9 mouse cellular contexts compared by ENCODE assay signal in the genomic region with DNA sequence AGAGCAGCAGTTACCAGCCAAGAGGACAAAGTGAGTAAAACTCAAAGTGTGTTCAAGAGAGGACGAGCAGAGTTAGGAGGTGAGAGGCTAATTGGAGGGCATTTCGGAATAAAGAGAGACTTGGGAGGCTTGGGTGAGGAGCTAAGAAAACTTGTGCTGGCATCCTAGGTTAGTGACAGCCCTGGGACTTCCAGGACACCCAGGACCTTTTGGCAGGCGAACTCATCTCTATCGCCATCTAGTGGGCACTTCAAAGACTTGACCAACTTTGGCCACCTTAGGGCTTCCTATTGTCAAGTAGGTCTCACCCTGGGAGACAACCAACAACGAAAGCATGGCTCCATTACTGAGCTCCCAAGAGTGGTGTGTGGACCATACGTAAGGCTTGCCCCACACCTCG. TPM values are rescaled to one million over a fixed set of nuclear protein-coding genes. Genes with fewer than 3 reads are reported as not detected.
DNase-seq lines count a peak whose midpoint lies in the region; ATAC-seq and TF ChIP-seq lines count a peak whose summit lies in the region.
"Had no signal": no experiment of that assay in that cellular context is flagged by ENCODE, and none has a peak within 500 bp of the region (broad histone marks: within the 10 kb centered on the region; RNA-seq: fewer than 3 reads in every experiment).

No protein-coding gene starts in this region.

- CTCF ChIA-PET in Patski (lab: Charles Lee), result interaction anchor here (0.8 to 2.5 kb wide), 7 partner anchors 10 to 194 kb away, joined by 3 to 11 read pairs (median 3); no protein-coding TSS in a partner anchor

- no peak overlapping the region for H3ac ChIP-seq in myocyte (ENCODE audit: control insufficient read depth, insufficient read length)

- peak; percentile 62 for DNase-seq in heart, postnatal 0 days (ENCODE audit: low spot score)
- DNase-seq in heart, embryonic 10.5 days (ENCODE audit: low spot score), result no peak
- DNase-seq in 416B (ENCODE audit: low read depth) (peak; percentile 74), Patski (ENCODE audit: low read depth, low spot score) (no peak)
- peak; percentile 38 to 42 for DNase-seq in kidney, adult 8-10 months

- H3K4me2 ChIP-seq in heart, postnatal 0 days (ENCODE audit: low read depth, low read length), result no peak overlapping the region
- H3K4me2 ChIP-seq in myocyte (ENCODE audit: low read depth), result peak overlapping the region; percentile 70

- no peaks in the 10 kb centered on the region for H3K9me3 ChIP-seq in heart, postnatal 0 days (replicated peaks; ENCODE audit: control insufficient read depth, low read length)
- no peaks in the 10 kb centered on the region for H3K9me3 ChIP-seq in heart, embryonic 10.5 days

- in situ Hi-C loops in Patski (cut with MboI; ENCODE audit: low pct_unique_long_range_greater_than_20kb), result no loop called here

- TF ChIP-seq EP300 in heart, postnatal 0 days (IDR thresholded peaks at IDR 0.05; ENCODE audit: low read depth), result no peak

- H3K79me2 ChIP-seq in myocyte (ENCODE audit: control insufficient read depth, insufficient read depth), result no peaks in the 10 kb centered on the region

- TF ChIP-seq CTCF in heart, postnatal 0 days (IDR thresholded peaks at IDR 0.05; ENCODE audit: low read depth), result peak; percentile 67
- peak; percentile 76 for TF ChIP-seq CTCF in Patski (IDR thresholded peaks at IDR 0.05)
- TF ChIP-seq CTCF in cortical plate, adult 2 months (IDR thresholded peaks at IDR 0.05; ENCODE audit: extremely low read depth, insufficient read depth, low read length), result peak; percentile 56

- H3K27me3 ChIP-seq in heart, postnatal 0 days (ENCODE audit: control insufficient read depth, insufficient read depth, low read length), result peaks cover 37% of the 10 kb centered on the region
- peaks cover 50% of the 10 kb centered on the region for H3K27me3 ChIP-seq in heart, embryonic 10.5 days (ENCODE audit: insufficient read depth, poor library complexity, severe bottlenecking)
- H3K27me3 ChIP-seq in Patski (peaks cover 46% of the 10 kb centered on the region), myocyte (ENCODE audit: control insufficient read depth, insufficient read depth, insufficient read length) (no peaks in the 10 kb centered on the region)

- H3K36me3 ChIP-seq in heart, postnatal 0 days (replicated peaks; ENCODE audit: control insufficient read depth, insufficient read depth, low read length), result no peaks in the 10 kb centered on the region
- H3K36me3 ChIP-seq in heart, embryonic 10.5 days, result no peaks in the 10 kb centered on the region
- H3K36me3 ChIP-seq in myocyte (ENCODE audit: control insufficient read depth, insufficient read depth), result no peaks in the 10 kb centered on the region

- no peak overlapping the region for H3K4me3 ChIP-seq in heart, postnatal 0 days (ENCODE audit: low read depth, low read length)
- H3K4me3 ChIP-seq in heart, embryonic 10.5 days, result no peak overlapping the region
- no peak overlapping the region for H3K4me3 ChIP-seq in cortical plate, adult 2 months (ENCODE audit: insufficient read depth, low read length)
- no peak overlapping the region for H3K4me3 ChIP-seq in myocyte

- H3K27ac ChIP-seq in heart, postnatal 0 days (ENCODE audit: low read depth), result no peak overlapping the region
- no peak overlapping the region for H3K27ac ChIP-seq in heart, embryonic 10.5 days
- no peak overlapping the region for H3K27ac ChIP-seq in cortical plate, adult 2 months (ENCODE audit: insufficient read depth, low read length)
- H3K27ac ChIP-seq: macrophage had no signal

- POLR2A ChIA-PET in Patski (lab: Charles Lee), result no interaction called here

- TF ChIP-seq POLR2A in cortical plate, adult 2 months (IDR thresholded peaks at IDR 0.05; ENCODE audit: extremely low read depth, insufficient read depth, low read length), result no peak
- no peak for TF ChIP-seq POLR2A in myocyte (IDR thresholded peaks at IDR 0.05; ENCODE audit: insufficient read length, low read depth)

- no peak overlapping the region for H3K9ac ChIP-seq in heart, postnatal 0 days (replicated peaks; ENCODE audit: low read depth, low read length)

- WGBS in heart, postnatal 0 days, result 38% methylated on average over 7 of the region's 7 CpGs
- 19% methylated on average over 7 of the region's 7 CpGs for WGBS in heart, embryonic 10.5 days

- H3K4me1 ChIP-seq in heart, postnatal 0 days (ENCODE audit: control insufficient read depth, insufficient read depth), result peaks cover 16% of the 10 kb centered on the region
- peaks cover 41% of the 10 kb centered on the region for H3K4me1 ChIP-seq in heart, embryonic 10.5 days
- H3K4me1 ChIP-seq in cortical plate, adult 2 months (ENCODE audit: control insufficient read depth, insufficient read depth, low read length), result 0 out of 2 replicates have a peak, but pooled peaks cover 2% of the 10 kb centered on the region

- ATAC-seq in heart, postnatal 0 days (ENCODE audit: insufficient read depth, low read depth), result 0 out of 2 replicates have a peak, but pooled peaks have one; percentile 12
- peak; percentile 27 for ATAC-seq in Patski
- no peak for ATAC-seq in monocyte, adult 5-6 weeks (replicated peaks; ENCODE audit: insufficient number of reproducible peaks, low FRiP score, low TSS enrichment, poor library complexity, severe bottlenecking)

TF ChIP-seq in myocyte, 11 proteins besides CTCF, POLR2A, EP300 and RAD21:
- TF ChIP-seq CEBPB (IDR thresholded peaks at IDR 0.05; ENCODE audit: insufficient read depth, poor library complexity, severe bottlenecking) (no peak), TCF3 (IDR thresholded peaks at IDR 0.05; ENCODE audit: insufficient read length, low read depth) (no peak), E2F4 (IDR thresholded peaks at IDR 0.05; ENCODE audit: insufficient read depth) (no peak), REST (IDR thresholded peaks at IDR 0.05; ENCODE audit: insufficient read depth, insufficient read length) (no peak)

RNA-seq across cellular contexts. Expression of a gene that starts 28.8 kb away (rescaled TPM):
- total RNA-seq in heart, postnatal 0 days (2014; rRNA removed; ENCODE audit: low replicate concordance), result 0.70 and 1.3 TPM in 2 replicates
- 0.14 and 0.40 TPM in 2 replicates for polyA plus RNA-seq in heart, postnatal 0 days (2015; fragmentation: Nextera tagmentation; extraction: Ambion mirVana)
- 0.30 and 0.63 TPM in 2 replicates for polyA plus RNA-seq in heart, embryonic 10.5 days (2016; fragmentation: Nextera tagmentation; extraction: Ambion mirVana)
- polyA plus RNA-seq in Patski (2021), result not detected
- polyA plus RNA-seq in cortical plate, adult 2 months (2012; rRNA removed), result 26.7 and 27.4 TPM in 2 replicates
- 0.29 TPM for polyA plus RNA-seq in myocyte (2012; fragmentation: generic; extraction: Trizol)
- total RNA-seq in monocyte, adult 5-6 weeks (2017), result 0.29 to 0.78 TPM (median 0.32 TPM) in 3 replicates

RNA-seq across cellular contexts. Expression of a gene that starts 29.4 kb away (rescaled TPM):
- total RNA-seq in heart, postnatal 0 days (2014; rRNA removed; ENCODE audit: low replicate concordance), result not detected in 2 replicates
- not detected in 2 replicates for polyA plus RNA-seq in heart, postnatal 0 days (2015; fragmentation: Nextera tagmentation; extraction: Ambion mirVana)
- not detected in 2 replicates for polyA plus RNA-seq in heart, embryonic 10.5 days (2016; fragmentation: Nextera tagmentation; extraction: Ambion mirVana)
- not detected for polyA plus RNA-seq in Patski (2021)
- 1.6 and 1.7 TPM in 2 replicates for polyA plus RNA-seq in cortical plate, adult 2 months (2012; rRNA removed)
- polyA plus RNA-seq in myocyte (2012; fragmentation: generic; extraction: Trizol), result not detected
- total RNA-seq in monocyte, adult 5-6 weeks (2017), result not detected in 3 replicates

RNA-seq across cellular contexts. Expression of a gene that starts 34.0 kb away (rescaled TPM):
- 3.8 and 9.4 TPM in 2 replicates for total RNA-seq in heart, postnatal 0 days (2014; rRNA removed; ENCODE audit: low replicate concordance)
- 3.9 and 4.1 TPM in 2 replicates for polyA plus RNA-seq in heart, postnatal 0 days (2015; fragmentation: Nextera tagmentation; extraction: Ambion mirVana)
- polyA plus RNA-seq in heart, embryonic 10.5 days (2016; fragmentation: Nextera tagmentation; extraction: Ambion mirVana), result 7.0 and 8.8 TPM in 2 replicates
- polyA plus RNA-seq in Patski (2021) (12.7 TPM), myocyte (2012; fragmentation: generic; extraction: Trizol) (6.2 TPM)
- 13.9 and 15.4 TPM in 2 replicates for polyA plus RNA-seq in cortical plate, adult 2 months (2012; rRNA removed)
- 1.1 to 4.3 TPM (median 3.0 TPM) in 3 replicates for total RNA-seq in monocyte, adult 5-6 weeks (2017)

RNA-seq across cellular contexts. Expression of a gene that starts 38.8 kb away (rescaled TPM):
- 109 and 136 TPM in 2 replicates for total RNA-seq in heart, postnatal 0 days (2014; rRNA removed; ENCODE audit: low replicate concordance)
- 362 and 379 TPM in 2 replicates for polyA plus RNA-seq in heart, postnatal 0 days (2015; fragmentation: Nextera tagmentation; extraction: Ambion mirVana)
- 115 and 138 TPM in 2 replicates for polyA plus RNA-seq in heart, embryonic 10.5 days (2016; fragmentation: Nextera tagmentation; extraction: Ambion mirVana)
- 63.8 TPM for polyA plus RNA-seq in Patski (2021)
- polyA plus RNA-seq in cortical plate, adult 2 months (2012; rRNA removed), result 119 and 120 TPM in 2 replicates
- polyA plus RNA-seq in myocyte (2012; fragmentation: generic; extraction: Trizol), result 81.5 TPM
- 14.6 to 46.7 TPM (median 28.7 TPM) in 3 replicates for total RNA-seq in monocyte, adult 5-6 weeks (2017)

RNA-seq across cellular contexts. Expression of a gene that starts 47.7 kb away (rescaled TPM):
- total RNA-seq in heart, postnatal 0 days (2014; rRNA removed; ENCODE audit: low replicate concordance), result 44.0 and 44.8 TPM in 2 replicates
- 30.2 and 31.1 TPM in 2 replicates for polyA plus RNA-seq in heart, postnatal 0 days (2015; fragmentation: Nextera tagmentation; extraction: Ambion mirVana)
- 48.7 and 49.8 TPM in 2 replicates for polyA plus RNA-seq in heart, embryonic 10.5 days (2016; fragmentation: Nextera tagmentation; extraction: Ambion mirVana)
- polyA plus RNA-seq in Patski (2021) (54.5 TPM), myocyte (2012; fragmentation: generic; extraction: Trizol) (9.0 TPM)
- 127 and 133 TPM in 2 replicates for polyA plus RNA-seq in cortical plate, adult 2 months (2012; rRNA removed)
- total RNA-seq in monocyte, adult 5-6 weeks (2017), result 193 to 365 TPM (median 198 TPM) in 3 replicates

Comparison
In these comparisons a context has a peak if more than half of its experiments do, and no peak if none do; other contexts are left out.
1. DNase-seq: peak in heart, postnatal 0 days (single experiment), 416B (single experiment) and kidney, adult 8-10 months (2 of 2); none in heart, embryonic 10.5 days (single experiment) and Patski (single experiment).
2. RNA of a gene that starts 28.8 kb away (polyA plus RNA-seq): 26.7 to 27.4 TPM in cortical plate, adult 2 months; 0.30 to 0.63 TPM in heart, embryonic 10.5 days, 0.14 to 0.40 TPM in heart, postnatal 0 days, 0.29 TPM in myocyte (single experiment) and not detected in Patski (single experiment); every median in the first group is over 10 times any median in the second.
3. Peak in every context shown above with its lines, with median percentiles within 50 percentile points of each other: CTCF ChIP-seq.